Mouse (Mus musculus): Measurements from ENCODE around the gene Trappc11.

Trappc11 gene

DNA sequence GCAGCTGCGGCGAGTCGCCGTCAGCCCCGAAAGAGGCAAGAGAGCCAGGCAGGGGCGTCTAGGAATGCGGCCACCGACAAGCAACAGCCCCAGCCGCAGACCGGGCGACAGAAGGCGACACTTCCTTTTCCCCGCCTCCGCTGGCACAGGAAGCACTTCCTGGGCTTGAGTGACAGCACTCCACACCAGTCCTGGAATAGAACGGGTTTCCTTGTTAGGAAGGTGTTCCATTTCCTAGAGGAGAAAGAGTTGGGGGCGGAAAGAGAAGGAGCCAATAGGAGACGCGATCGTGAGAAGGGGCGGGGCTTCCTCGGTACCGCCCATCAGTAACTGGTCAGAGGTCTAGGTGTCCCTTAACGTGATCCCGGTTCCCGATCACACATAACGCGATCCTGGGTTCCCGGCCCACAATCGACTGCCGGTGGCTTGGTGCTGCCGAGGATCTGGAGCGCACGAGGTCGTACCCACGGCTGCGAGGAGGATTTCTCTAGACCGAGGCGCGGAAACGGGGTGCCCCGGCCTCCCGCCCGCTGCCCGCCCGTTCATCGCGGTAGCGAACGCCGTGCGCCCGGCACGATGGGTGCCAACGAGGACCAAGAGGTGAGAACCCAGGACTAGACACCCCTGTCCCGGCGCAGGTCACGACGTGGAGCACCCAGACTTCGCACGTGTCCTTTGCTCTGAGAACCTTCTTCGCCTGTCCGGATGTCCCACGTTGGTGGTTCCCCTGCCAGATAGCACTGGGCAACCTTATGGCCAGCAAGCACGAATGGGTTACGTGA lies at the start of gene Trappc11, which contains the start of gene Rwdd4a:
TSS of gene Trappc11 (minus strand) at position 127 of the 782 bp plus-strand sequence.
TSS of gene Rwdd4a (plus strand) at position 321 of the 782 bp plus-strand sequence.
- DNase-seq, result peak; percentile 95

DNA sequence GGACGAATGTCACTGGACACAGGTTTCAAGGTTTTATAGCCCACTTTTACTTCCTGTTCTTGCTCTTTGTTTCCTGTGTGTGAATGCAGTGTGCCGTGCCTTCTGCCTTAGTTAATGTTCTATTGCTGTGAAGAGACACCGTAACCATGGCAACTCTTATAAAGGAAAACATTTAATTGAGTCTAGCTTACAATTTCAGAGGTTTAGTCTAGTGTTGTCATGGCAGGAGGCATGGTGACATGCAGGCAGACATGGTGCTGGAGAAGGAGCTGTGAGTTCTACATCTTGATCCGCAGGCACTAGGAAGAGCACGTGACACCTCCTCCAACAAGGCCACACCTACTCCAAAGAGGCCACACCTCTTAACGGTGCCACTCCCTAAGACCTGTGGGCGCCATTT lies 48.2 kb upstream of the Trappc11 start:
- DNase-seq, result no peak

DNA sequence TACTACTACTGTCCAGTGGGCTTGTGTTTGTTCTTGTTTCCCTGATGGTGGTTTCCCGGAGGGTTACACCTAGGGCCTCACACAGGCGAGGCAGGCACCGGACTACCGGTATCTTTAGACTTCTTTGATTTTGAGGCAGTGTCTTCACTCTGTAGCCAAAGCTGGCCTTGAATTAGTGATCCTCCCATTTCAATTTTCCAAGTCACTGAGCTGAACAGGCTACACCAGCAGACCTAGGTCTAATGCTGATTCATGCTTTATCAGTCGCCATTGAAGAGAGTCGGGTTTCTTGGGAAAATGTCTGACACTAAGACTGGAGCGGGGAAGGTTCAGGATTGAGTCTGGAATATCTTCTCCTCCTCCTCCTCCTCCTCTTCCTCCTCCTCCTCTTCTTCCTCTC lies 40.2 kb upstream of the Trappc11 start:
- no peak for DNase-seq

DNA sequence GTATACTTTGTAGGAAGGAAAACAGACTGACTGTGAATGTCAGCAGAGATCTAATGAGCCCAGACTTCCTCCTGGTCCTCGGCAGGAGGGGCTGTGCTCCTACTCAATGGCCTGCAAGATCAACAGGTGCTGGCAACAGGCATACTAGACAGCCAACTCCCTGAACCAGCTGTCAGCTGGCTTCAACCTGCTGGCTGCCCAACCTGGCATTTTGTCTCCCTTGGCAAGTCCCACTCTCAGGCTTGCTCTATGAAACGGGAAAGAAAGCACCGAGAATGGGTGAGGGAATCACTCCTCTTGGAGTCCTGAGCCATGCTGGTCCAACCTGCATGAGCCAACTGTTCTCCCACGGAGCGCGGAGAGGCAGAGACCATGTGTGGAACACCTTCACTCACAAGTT lies 36.9 kb upstream of the Trappc11 start:
- DNase-seq, result no peak

DNA sequence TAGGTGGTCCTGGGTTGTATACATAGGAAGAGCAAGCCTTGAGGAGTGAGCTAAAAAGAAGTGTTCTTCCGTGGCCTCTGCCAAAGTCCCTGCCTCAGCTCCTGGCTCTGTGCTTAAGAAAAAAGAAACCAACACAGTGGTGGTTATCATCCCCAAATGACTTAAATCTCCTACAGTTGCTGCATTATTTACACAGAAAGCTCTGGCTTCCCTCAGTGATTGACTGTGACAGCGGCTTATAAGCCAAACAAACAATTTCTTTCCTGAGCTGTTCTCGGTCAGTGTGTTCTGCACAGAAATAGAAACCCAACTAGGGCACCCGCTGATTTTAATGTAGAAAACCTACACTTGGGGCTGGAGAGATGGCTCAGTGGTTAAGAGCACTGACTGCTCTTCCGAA lies 34.8 kb upstream of the Trappc11 start:
- DNase-seq, result no peak

DNA sequence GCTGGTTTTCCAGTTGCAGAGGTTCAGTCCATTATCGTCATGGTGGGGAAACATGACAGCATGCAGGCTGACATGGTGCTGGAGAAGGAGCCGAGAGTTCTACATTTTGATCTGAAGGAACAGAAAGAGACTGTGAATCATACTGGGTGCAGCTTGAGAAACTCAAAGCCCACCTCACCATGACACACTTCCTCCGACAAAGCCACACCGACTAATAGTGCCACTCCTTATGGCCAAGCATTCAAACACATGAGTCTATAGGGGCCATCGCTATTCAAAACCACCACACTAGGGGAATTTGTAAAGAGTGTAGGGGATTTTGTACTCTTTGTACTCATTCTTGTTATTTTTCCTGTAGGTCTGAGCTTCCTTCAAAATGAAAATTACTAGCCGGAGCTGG lies 33.3 kb upstream of the Trappc11 start:
- DNase-seq, result no peak

DNA sequence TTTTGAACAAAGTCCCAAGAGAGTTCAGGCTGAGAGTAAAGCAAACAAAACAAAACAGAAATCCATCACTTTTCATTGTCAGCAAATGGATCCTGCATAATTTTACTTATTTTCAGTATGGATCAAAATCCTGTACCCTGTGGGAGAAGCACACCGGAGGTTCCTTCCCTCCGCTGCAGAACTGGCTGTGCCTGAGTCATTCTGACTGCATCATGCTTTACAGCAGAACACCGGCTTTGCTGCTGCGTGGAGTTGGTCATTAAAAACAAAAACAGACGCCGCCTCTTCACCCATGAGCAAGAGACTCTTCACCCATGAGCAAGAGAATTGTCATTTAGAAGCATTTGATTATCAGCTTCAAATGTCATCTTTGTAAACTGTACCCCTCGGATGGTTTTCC lies 27.5 kb upstream of the Trappc11 start:
- DNase-seq, result no peak

DNA sequence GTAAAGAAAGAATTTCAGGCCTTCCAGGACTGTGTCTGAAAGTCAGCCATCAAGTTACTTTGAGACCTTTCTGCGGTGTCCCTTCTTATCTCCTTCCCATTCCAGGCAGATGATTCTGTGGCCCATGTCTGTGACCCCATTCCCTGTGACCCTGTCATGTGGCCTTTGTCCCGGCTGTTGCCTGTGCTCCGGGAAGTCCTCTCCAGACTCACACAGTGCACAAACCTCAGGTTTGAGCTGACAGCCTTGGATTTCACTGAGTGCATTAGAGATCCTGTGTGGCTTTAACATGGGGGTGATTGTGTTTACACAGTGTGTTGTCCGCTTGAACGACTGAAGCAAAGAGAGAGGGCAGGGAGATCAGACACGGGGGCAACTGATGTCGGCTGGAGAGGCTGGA lies 25.0 kb upstream of the Trappc11 start:
- DNase-seq, result no peak

DNA sequence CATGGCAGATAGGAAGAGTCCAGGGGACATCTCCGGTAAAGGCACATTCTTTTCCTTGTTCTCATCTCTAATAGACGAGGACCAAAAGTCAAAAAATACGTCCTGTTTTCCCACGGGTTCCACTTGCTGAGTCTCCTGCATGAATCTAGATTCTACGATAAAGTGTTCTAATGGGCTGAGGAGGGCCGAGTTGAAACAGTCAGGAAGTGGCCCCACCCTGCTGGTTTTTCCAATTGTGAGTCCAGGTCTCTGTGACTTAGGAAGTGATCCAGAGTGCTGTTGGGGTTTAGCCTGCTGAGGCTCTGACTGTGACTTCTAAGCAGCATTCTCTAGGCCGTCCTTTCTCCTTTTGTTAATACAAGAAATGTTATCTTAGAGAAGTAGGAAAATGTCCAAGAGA lies 23.2 kb upstream of the Trappc11 start:
- DNase-seq, result no peak

DNA sequence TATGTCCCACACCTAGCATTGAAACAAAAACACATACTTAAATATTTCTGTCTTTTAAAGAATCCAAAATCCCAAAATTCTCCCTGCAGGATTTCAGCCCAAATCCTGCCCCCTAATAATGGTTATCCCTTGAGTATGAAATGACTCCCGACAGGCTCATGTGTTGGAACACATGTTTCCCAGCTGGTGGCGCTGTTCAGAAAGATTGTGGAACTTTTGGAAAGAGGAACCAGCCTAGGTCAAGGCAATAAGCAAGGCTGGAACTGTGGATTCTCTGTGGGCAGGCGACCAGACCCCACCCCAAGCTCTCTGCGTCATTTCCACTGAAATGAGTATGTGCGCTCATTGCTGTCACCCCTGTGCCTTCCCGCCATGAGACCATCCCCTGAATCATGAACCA lies 20.3 kb upstream of the Trappc11 start:
- DNase-seq, result peak; percentile 13

DNA sequence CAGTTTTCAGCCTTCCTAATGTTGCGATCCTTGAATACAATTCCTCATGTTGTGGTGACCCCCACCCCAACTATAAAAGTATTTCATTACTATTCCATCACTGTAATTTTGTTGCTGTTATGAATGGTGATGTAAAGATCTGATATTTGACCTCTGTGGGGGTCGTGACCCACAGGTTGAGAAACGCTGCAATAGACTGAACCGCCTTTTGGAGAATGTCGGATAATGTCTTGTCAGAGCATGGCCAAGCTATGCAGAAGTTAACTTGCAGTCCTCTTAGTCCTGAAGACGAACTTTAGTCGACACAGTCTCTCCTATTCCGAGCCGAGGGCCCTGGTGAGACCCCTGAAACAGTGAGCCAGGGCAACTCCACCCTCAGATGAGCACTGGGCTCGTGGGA lies 13.8 kb upstream of the Trappc11 start:
- no peak for DNase-seq

DNA sequence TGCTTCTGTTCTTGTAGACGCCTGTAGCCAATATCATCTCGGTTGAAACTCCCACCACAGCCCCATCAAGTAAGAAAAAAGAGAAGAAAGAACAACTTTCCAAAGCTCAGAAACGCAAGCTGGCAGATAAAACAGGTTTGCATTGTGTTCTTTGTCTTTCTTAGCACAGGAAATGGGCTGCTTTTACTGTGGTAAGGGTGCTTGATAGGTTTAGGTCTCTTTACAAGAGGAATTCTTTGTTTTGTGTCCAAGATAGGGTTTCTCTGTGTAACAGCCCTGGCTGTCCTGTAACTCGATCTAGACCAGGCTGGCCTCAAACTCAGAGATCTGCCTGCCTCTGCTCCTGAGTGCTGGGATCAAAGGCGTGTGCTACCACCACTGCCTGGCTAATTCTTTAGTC lies 10.8 kb upstream of the Trappc11 start:
- no peak for DNase-seq

DNA sequence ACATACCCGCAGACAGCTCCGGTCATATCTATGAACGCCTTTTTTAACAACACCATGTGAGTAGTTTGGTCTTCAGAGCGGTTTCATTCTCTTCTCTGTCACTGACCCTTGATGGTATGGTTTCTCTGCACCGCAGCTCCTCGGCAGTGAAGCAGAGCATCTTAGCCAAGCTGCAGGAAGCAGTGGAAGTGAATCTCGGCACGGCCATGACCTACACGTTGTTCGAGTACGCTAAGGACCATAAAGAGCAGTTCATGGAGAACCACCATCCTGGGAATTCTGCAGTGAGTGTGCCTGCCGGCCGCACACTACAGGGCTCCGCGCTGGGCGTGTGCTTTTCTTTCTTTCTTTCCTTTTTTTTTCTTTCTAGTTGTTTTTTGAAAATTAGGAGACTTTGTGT lies 9.5 kb upstream of the Trappc11 start:
- DNase-seq, result no peak

DNA sequence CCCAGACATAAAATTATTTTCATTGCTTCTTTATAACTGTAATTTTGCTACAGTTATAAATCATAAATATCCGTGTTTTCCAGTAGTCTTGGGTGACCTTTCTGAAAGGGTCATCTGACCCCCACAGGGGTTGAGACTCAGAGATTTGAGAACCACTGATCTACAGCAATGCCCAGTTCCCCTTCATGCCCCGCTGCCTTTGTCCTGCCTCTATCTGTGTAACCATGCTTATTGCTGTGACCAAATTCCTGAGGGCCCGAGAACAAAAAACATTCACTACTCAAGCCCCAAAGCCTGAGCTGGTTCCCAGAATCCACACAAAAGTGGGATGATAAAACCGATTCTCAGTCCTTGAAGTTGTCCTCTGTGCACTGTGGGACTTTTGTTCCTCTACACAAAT lies 5.1 kb upstream of the Trappc11 start:
- no peak for DNase-seq

DNA sequence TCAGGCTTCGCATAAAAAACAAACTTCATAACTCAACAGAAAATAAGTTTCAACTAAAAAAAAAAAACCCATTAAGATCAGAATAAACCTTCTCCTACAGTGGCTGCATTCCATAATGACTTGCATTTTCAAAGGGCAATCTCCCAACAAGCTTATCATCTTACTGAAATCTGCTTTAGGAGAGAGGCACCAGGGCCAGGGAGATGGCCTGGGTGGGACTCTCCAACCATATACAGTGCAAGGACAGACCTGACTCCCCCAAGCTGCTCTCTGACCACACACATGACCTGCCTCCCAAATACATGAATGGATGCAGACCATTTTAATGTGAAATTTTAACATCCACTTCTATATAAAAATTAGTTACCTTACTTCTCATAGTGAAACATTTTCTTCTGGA lies 5.2 kb downstream of the Trappc11 start:
- no peak for DNase-seq

DNA sequence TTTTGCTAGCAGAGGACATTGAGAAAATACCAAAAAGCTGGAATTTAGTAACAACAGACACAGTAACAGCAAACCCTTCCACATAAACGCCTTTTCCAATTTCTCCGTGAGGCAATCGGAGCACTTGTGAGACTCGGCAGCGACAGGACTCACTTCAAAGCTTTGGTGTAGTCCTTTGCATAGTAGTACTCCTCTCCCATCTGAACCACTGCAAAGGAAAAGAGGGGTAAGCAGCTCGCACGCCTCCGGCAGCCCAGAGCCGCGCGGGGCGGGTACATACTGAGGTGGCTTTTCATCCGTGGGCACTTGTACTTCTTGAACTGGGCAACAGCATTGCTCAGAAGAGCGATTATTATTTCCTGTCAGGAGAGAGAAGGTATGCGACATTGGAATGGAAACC lies 19.7 kb downstream of the Trappc11 start:
- no peak for DNase-seq

DNA sequence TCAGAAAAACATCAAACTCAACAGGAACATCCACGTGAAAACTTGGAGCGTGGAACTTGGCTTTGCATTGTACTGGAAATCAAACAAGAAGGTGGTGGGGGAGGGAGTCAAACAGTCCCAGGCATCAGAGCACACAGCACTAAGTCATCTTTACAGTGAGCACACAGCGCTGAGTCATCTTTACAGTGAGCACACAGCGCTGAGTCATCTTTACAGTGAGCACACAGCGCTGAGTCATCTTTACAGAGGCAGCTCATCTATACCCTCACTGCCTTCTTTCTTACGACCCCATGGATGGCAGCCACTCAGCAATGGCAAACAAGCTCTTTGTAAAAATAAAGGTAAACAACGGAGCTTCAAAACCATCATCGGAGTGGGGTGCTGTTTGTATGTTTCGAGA lies 22.3 kb downstream of the Trappc11 start:
- DNase-seq, result no peak

DNA sequence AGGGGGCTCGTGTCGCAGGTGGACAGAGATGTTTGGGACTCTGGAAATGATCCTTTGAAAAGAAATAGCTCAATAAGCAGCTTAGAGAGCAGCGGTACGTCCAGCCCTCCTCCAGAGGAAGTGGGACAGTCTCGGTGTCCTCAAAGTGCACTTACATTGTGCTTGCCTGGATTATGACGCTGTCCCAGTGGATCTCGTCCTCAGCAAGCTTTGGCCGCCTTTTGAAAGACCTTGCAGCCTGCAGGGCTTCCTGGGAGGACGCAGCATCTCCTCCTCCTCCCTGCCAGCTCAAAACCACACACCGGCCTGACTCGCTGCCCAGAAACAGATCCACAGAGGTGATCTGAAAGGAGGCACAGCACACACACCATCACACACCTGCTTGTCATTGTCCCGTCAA lies 27.8 kb downstream of the Trappc11 start:
- no peak for DNase-seq

DNA sequence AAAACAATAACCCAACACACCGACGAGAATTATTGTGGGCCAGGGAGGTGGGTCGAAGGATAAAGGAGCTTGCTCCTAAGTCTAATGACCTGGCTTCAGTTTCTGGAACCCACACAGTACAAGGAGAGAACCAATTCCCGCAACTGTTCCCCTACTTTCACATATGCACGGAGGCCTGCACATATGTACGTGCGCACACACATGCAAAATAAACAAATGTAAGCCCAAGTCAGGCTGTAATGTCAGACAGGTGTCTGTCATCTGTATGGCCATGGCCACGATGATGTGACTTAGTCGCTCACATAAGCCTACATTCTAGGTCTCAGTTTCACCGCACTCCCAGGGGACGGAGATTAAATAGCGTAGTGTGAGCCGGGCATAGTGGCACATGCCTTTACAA lies 30.7 kb downstream of the Trappc11 start:
- no peak for DNase-seq

DNA sequence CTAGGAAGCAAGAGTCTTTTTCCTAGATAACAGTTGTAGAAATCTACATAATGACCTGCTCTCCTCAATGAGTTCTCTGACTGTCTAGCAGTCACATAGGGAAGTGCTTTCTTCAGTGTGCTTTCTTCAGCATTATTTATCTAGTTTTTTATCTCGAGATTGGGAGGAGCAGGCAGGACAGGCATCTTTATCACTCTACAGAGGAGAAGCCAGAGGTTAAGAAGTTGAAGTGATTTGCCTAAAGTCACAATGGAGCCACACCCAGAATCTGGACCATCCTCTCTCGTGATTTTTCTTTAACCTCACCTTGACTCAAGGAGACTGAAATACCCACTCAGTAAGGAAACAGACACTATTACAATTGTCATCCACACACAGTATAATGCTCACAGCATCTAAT lies 31.3 kb downstream of the Trappc11 start:
- DNase-seq, result no peak

DNA sequence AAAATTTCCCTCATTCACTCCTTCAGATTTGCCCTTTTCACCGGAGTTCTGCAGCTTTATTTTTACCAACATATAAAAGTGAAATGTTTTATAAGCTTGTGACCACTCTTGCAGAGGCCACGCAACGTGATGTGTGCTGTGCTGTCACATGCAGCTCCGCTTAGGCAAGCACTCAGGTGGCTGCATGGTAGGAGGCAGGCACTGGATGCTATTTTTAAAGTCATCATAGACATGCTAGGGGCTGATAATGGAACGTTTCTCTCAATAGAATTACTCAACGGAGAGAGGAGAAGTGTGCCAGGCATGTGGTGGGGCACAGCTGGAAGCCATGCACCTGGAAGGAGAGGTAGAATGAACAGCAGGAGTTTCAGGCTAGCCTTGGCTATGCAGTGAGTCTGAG lies 37.8 kb downstream of the Trappc11 start:
- no peak for DNase-seq

DNA sequence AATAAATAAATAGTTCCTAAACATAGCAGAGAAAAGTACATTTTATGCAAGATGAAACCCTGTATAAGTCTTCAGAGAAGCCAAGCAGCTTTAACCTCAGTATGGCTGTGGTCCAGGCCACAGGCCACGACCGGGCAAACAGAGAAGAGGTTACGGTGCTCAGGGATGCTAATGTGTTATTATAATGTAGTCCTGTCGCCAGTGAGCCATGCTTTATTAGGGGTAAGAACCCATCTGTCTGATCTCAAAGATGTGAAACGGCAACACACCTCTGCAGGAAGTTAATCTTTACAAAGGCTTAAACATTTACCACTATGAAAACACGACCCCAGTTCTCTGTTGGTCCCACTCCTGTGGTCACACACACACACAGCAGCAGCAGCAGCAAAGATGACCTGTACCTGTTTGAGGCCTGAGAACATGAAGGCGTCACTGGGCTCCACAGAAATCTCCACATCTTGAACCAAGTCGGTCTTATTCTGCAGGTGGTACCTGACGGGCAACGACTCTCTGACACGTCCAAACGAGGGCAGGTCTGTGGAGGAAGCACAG lies 38.6 kb downstream of the Trappc11 start:
- DNase-seq, result no peak

DNA sequence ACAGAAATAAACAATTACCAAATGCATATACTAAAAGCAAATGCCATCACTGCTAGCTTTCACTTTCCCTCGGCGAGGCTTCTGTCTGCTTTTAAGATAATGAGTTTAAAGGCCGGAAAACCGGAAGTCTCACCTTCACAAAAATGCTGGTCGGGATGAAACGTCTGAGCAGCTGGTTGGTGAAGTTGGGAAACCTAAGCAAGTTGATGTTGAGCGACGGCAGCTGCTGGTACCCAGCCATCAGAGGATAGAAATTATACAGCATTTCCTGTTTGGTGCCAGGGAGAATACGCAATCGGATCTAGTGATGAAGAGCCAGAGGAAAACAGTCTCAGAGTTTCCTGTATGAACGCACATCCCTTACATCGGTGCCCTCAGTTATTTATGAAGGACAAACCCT lies 40.2 kb downstream of the Trappc11 start:
- no peak for DNase-seq

DNA sequence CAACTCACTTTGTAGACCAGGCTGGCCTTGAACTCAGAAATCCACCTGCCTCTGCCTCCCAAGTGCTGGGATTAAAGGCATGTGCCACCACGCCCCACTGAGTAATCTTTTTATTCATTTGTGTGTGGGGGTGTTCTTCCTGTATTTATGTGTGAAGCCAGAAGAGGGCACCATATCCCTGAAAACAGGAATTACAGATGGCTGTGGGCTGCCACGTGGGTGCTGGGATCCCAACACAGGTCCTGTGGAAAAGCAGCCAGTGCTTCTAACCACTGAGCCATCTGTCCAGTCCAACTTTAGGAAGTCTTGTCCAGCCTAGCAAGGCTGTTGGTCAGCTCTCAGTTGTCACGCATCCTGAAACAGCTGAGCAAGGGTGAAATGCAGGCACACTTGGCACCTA lies 46.0 kb downstream of the Trappc11 start:
- DNase-seq, result no peak
